Mouse (Mus musculus): Measurements from ENCODE around the gene Stx1b.

DNA sequence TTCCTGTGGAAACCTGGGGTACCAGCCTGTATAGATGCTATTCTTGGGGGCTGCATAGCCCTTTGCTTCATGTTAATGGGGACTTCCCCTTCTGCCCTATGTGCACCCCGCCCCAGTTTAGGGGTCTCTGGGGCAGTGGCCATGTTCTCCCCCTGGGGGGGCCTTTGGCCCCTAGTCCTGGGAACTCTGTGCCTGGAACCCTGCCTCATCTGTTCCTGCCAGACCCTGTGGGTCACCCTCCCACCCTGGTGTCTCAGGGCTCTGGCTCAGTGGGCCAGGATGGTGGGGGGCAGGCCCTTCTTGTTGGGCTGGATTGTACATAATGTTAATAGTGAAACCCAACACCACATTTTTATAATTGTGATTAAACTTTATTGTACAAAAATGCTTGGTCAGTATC is 24.6 kb downstream of the Stx1b start:
- TF ChIP-seq NRF1 (IDR thresholded peaks at IDR 0.05; ENCODE audit: insufficient read depth, low read depth, low read length, poor library complexity, severe bottlenecking) (no peak), EP300 (IDR thresholded peaks at IDR 0.05; ENCODE audit: low read depth in 1 of 2, low read length in 2 of 2) (no peak), HCFC1 (IDR thresholded peaks at IDR 0.05; ENCODE audit: low read depth, low read length) (no peak), CTCF (IDR thresholded peaks at IDR 0.05 in 2 of 3, conservative IDR thresholded peaks at IDR 0.05 in 1 of 3; ENCODE audit: control insufficient read depth in 1 of 3, insufficient read depth in 1 of 3, low read depth in 2 of 3, low read length in 3 of 3, poor library complexity in 1 of 3, severe bottlenecking in 1 of 3) (no peak), MAFK (IDR thresholded peaks at IDR 0.05; ENCODE audit: borderline replicate concordance, low read depth, low read length) (no peak), ZNF384 (IDR thresholded peaks at IDR 0.05; ENCODE audit: low read depth, low read length) (no peak), GATA1 (IDR thresholded peaks at IDR 0.05; ENCODE audit: low read depth, low read length) (no peak), TBP (IDR thresholded peaks at IDR 0.05; ENCODE audit: low read depth, low read length) (no peak), TCF12 (IDR thresholded peaks at IDR 0.05; ENCODE audit: low read depth, low read length) (no peak), ZKSCAN1 (IDR thresholded peaks at IDR 0.05; ENCODE audit: low read depth, low read length) (no peak), POLR2A (IDR thresholded peaks at IDR 0.05; ENCODE audit: control insufficient read depth in 1 of 2, insufficient read depth in 1 of 2, low read depth in 1 of 2, low read length in 2 of 2, poor library complexity in 1 of 2) (no peak)

Data from MEL (cell line).